Mouse (Mus musculus): ENCODE measurements around the gene Gpr155. TPM values are rescaled to one million over a fixed set of nuclear protein-coding genes. Genes with fewer than 3 reads are reported as not detected.

The Gpr155 gene
- total and polyA plus RNA-seq, 3 experiments, result 0.23 to 0.99 TPM; not detected in 1

- no peaks in the 10 kb centered on the region for H3K27me3 ChIP-seq (ENCODE audit: control insufficient read depth in 1 of 2, insufficient read depth in 2 of 2, low read length in 2 of 2)
- DNase-seq (ENCODE audit: low read depth, low spot score), result no peak
- no peak overlapping the region for H3K4me3 ChIP-seq (ENCODE audit: control insufficient read depth in 1 of 2, insufficient read depth in 1 of 2, low read depth in 2 of 2, low read length in 2 of 2)
- no peak for TF ChIP-seq RAD21 (IDR thresholded peaks at IDR 0.05; ENCODE audit: low read depth, low read length)
- TF ChIP-seq CHD2 (IDR thresholded peaks at IDR 0.05; ENCODE audit: low read length), result no peak
- no peak for TF ChIP-seq POLR2AphosphoS2 (IDR thresholded peaks at IDR 0.05; ENCODE audit: low read length)
- no peak for TF ChIP-seq MAFK (IDR thresholded peaks at IDR 0.05; ENCODE audit: borderline replicate concordance, low read depth, low read length)
- TF ChIP-seq SMC3 (IDR thresholded peaks at IDR 0.05; ENCODE audit: low read depth, low read length), result no peak
- TF ChIP-seq JUND (IDR thresholded peaks at IDR 0.05; ENCODE audit: low read depth, low read length), result no peak
- no peak for TF ChIP-seq KAT2A (conservative IDR thresholded peaks at IDR 0.05; ENCODE audit: low read depth, low read length)
- no peak for TF ChIP-seq GATA1 (IDR thresholded peaks at IDR 0.05; ENCODE audit: low read depth, low read length)
- TF ChIP-seq POLR2A (IDR thresholded peaks at IDR 0.05; ENCODE audit: control insufficient read depth in 1 of 2, insufficient read depth in 1 of 2, low read depth in 1 of 2, low read length in 2 of 2, poor library complexity in 1 of 2), result no peak
- no peak for TF ChIP-seq MXI1 (IDR thresholded peaks at IDR 0.05; ENCODE audit: low read depth, low read length)
- TF ChIP-seq MYB (IDR thresholded peaks at IDR 0.05; ENCODE audit: low read depth, low read length), result no peak
- no peak for TF ChIP-seq MAZ (IDR thresholded peaks at IDR 0.05; ENCODE audit: low read depth, low read length)
- no peak for TF ChIP-seq UBTF (IDR thresholded peaks at IDR 0.05; ENCODE audit: borderline replicate concordance, insufficient read depth, low read depth, low read length)
- no peaks in the 10 kb centered on the region for H3K9me3 ChIP-seq (replicated peaks; ENCODE audit: insufficient read depth, low read length)
- no peak overlapping the region for H3K27ac ChIP-seq (ENCODE audit: control insufficient read depth, low read depth, low read length)
- peaks cover 0 to 9% of the 10 kb centered on the region in 2 experiments for H3K36me3 ChIP-seq (ENCODE audit: control insufficient read depth in 1 of 2, insufficient read depth in 2 of 2, low read length in 2 of 2)
- no peaks in the 10 kb centered on the region for H3K79me2 ChIP-seq (ENCODE audit: control insufficient read depth, insufficient read depth, low read length, poor library complexity)
- no peaks in the 10 kb centered on the region; a peak in 2 of 4 replicates for H3K4me1 ChIP-seq (ENCODE audit: control insufficient read depth in 1 of 2, insufficient read depth in 2 of 2, low read length in 2 of 2)
- no peak overlapping the region for H3K9ac ChIP-seq (ENCODE audit: control insufficient read depth, low read depth, low read length, poor library complexity, severe bottlenecking)
Observed at GRCm38 (mm10) chr2:73298154-73298553, 88.2 kb downstream of the Gpr155 start.

GRCm38 (mm10) chr2:73295023-73295422, 91.3 kb downstream of the Gpr155 start:
- Histone ChIP-seq H3K79me2 (ENCODE audit: control insufficient read depth, insufficient read depth, low read length, poor library complexity) (no peaks in the 10 kb centered on the region), H3K9ac (ENCODE audit: control insufficient read depth, low read depth, low read length, poor library complexity, severe bottlenecking) (no peak overlapping the region), H3K27ac (ENCODE audit: control insufficient read depth, low read depth, low read length) (no peak overlapping the region), H3K36me3 (ENCODE audit: control insufficient read depth in 1 of 2, insufficient read depth in 2 of 2, low read length in 2 of 2) (no peaks in the 10 kb centered on the region; a peak in 1 of 4 replicates), H3K27me3 (ENCODE audit: control insufficient read depth in 1 of 2, insufficient read depth in 2 of 2, low read length in 2 of 2) (no peaks in the 10 kb centered on the region), H3K9me3 (replicated peaks; ENCODE audit: insufficient read depth, low read length) (no peaks in the 10 kb centered on the region), H3K4me1 (ENCODE audit: control insufficient read depth in 1 of 2, insufficient read depth in 2 of 2, low read length in 2 of 2) (no peaks in the 10 kb centered on the region), H3K4me3 (ENCODE audit: control insufficient read depth in 1 of 2, insufficient read depth in 1 of 2, low read depth in 2 of 2, low read length in 2 of 2) (no peak overlapping the region)
- DNase-seq (ENCODE audit: low read depth, low spot score), result no peak
- no peak for TF ChIP-seq RCOR1 (IDR thresholded peaks at IDR 0.05; ENCODE audit: low read depth, low read length)
- no peak for TF ChIP-seq POLR2A (IDR thresholded peaks at IDR 0.05; ENCODE audit: control insufficient read depth in 1 of 2, insufficient read depth in 1 of 2, low read depth in 1 of 2, low read length in 2 of 2, poor library complexity in 1 of 2)
- TF ChIP-seq UBTF (IDR thresholded peaks at IDR 0.05; ENCODE audit: borderline replicate concordance, insufficient read depth, low read depth, low read length), result no peak
- TF ChIP-seq NRF1 (IDR thresholded peaks at IDR 0.05; ENCODE audit: insufficient read depth, low read depth, low read length, poor library complexity, severe bottlenecking), result no peak
- no peak for TF ChIP-seq GATA1 (IDR thresholded peaks at IDR 0.05; ENCODE audit: low read depth, low read length)
- TF ChIP-seq TBP (IDR thresholded peaks at IDR 0.05; ENCODE audit: low read depth, low read length), result no peak

Other genes with a start within 250 kb of the Gpr155 start
- gene Ola1, start 167.6 kb downstream of the Gpr155 start, total RNA-seq (2012; rRNA removed), result 69.7 and 75.8 TPM in 2 replicates
- gene Ola1, start 167.6 kb downstream of the Gpr155 start, polyA plus RNA-seq (2012; ENCODE audit: insufficient read depth in 1 of 2, insufficient read length in 2 of 2, low read depth in 1 of 2, low replicate concordance in 2 of 2, missing spikeins in 1 of 2), result 10 to 100 TPM in 1 of 2 experiments, not detected in 1; 86.0 TPM
- 0.39 TPM in 1 of 2 replicates, not detected in the other for gene Sp9, start 114.6 kb downstream of the Gpr155 start, total RNA-seq (2012; rRNA removed)
- under 1 TPM in 1 of 2 experiments, not detected in 1; 0.03 TPM for gene Sp9, start 114.6 kb downstream of the Gpr155 start, polyA plus RNA-seq (2012; ENCODE audit: insufficient read depth in 1 of 2, insufficient read length in 2 of 2, low read depth in 1 of 2, low replicate concordance in 2 of 2, missing spikeins in 1 of 2)
- gene Scrn3, start 74.0 kb downstream of the Gpr155 start, total RNA-seq (2012; rRNA removed), result 3.0 and 3.2 TPM in 2 replicates
- 1 to 10 TPM in 1 of 2 experiments, not detected in 1; 7.7 TPM for gene Scrn3, start 74.0 kb downstream of the Gpr155 start, polyA plus RNA-seq (2012; ENCODE audit: insufficient read depth in 1 of 2, insufficient read length in 2 of 2, low read depth in 1 of 2, low replicate concordance in 2 of 2, missing spikeins in 1 of 2)
- 3.4 TPM in 2 replicates for gene Cir1, start 73.9 kb downstream of the Gpr155 start, total RNA-seq (2012; rRNA removed)
- gene Cir1, start 73.9 kb downstream of the Gpr155 start, polyA plus RNA-seq (2012; ENCODE audit: insufficient read depth in 1 of 2, insufficient read length in 2 of 2, low read depth in 1 of 2, low replicate concordance in 2 of 2, missing spikeins in 1 of 2), result 1 to 10 TPM in 1 of 2 experiments, not detected in 1; 7.7 TPM
- 5.2 and 7.8 TPM in 2 replicates for gene Wipf1, start 143.2 kb upstream of the Gpr155 start, total RNA-seq (2012; rRNA removed)
- gene Wipf1, start 143.2 kb upstream of the Gpr155 start, polyA plus RNA-seq (2012; ENCODE audit: insufficient read depth in 1 of 2, insufficient read length in 2 of 2, low read depth in 1 of 2, low replicate concordance in 2 of 2, missing spikeins in 1 of 2), result 10 to 100 TPM; 27.1 to 83.9 TPM
- gene Chrna1, start 193.8 kb upstream of the Gpr155 start, total RNA-seq (2012; rRNA removed), result 0.12 and 0.29 TPM in 2 replicates
- not detected for gene Chrna1, start 193.8 kb upstream of the Gpr155 start, polyA plus RNA-seq (2012; ENCODE audit: insufficient read depth in 1 of 2, insufficient read length in 2 of 2, low read depth in 1 of 2, low replicate concordance in 2 of 2, missing spikeins in 1 of 2)

Data from MEL (cell line).